Mouse (Mus musculus) lung, adult 2 months (tissue): ENCODE measurements around the gene Thsd4.

ENCODE experiments used
- CTCF ChIP-seq: fragments of 200-500 bp; IDR thresholded peaks from 2 replicates; pipeline ENCODE4 v1.5.1; 2011; ENCODE audit warnings: mild to moderate bottlenecking, low read length, control low read depth; ENCODE audit not compliant: insufficient read depth
- POLR2A ChIP-seq: fragments of 200-500 bp; IDR thresholded peaks from 2 replicates; pipeline ENCODE4 v1.6.1; 2011; ENCODE audit warnings: low read depth, mild to moderate bottlenecking, control low read depth, low read length, borderline replicate concordance; ENCODE audit errors: extremely low read depth

DNA sequence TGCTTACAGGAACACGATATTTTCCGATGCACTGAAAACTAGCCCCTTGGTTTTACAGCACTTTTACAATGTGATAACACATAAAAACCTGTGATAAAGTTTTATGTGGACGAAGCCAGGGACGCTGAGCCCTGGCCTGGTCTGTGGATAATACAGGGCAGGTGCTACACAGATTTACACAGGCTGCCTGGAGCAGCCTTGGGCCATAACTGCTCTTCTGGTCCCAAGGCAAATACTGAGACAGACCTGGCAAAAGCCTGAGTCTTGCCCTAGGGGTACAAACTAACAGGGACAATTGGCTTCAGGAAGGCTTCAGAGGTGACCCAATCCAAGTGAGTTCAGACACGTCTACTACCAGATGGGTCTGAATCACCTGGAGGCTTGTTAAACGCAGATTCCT lies 170.7 kb downstream of the Thsd4 start:
- TF ChIP-seq POLR2A (no peak), CTCF (no peak)
